Mouse (Mus musculus): Measurements from ENCODE around the gene Taf9b. TPM values are rescaled to one million over a fixed set of nuclear protein-coding genes. Genes with fewer than 3 reads are reported as not detected.
"Not testable (repeated sequence)": the region's sequence is repeated elsewhere in the genome, so short reads cannot be mapped to it uniquely, and the experiment has no call there.

Gene Taf9b
- polyA plus RNA-seq (2015; fragmentation: Nextera tagmentation; extraction: Ambion mirVana): 19.8 and 20.4 TPM in 2 replicates

- no peaks in the 10 kb centered on the region for H3K27me3 ChIP-seq
- no peaks in the 10 kb centered on the region for H3K9me3 ChIP-seq
- H3K4me1 ChIP-seq (replicated peaks): no peaks in the 10 kb centered on the region
- no peaks in the 10 kb centered on the region for H3K36me3 ChIP-seq
- H3K4me2 ChIP-seq: peak within 1 kb of the TSS; percentile 54
- peak within 1 kb of the TSS; percentile 91 for H3K27ac ChIP-seq (replicated peaks)
- no peak for ATAC-seq (ENCODE audit: low read depth)
- WGBS: 93% methylated on average over 25 of the region's 25 CpGs
- H3K9ac ChIP-seq: peak within 1 kb of the TSS; percentile 81; the same call in 1 of the 2 replicates
- H3K4me3 ChIP-seq: peak within 1 kb of the TSS; percentile 56
Measured at GRCm38 (mm10) chrX:106221058-106221457, at the start of gene Taf9b. Gene Taf9b, minus strand, starts transcription at chrX:106221158.

GRCm38 (mm10) chrX:106255276-106255675 is 34.3 kb upstream of the Taf9b start, which contains the start of gene Fnd3c2:
Gene Fnd3c2, minus strand, starts transcription at chrX:106255376.
- no peak within 1 kb of the TSS for H3K27ac ChIP-seq (replicated peaks)
- no peak within 1 kb of the TSS for H3K4me2 ChIP-seq
- no peaks in the 10 kb centered on the region for H3K9me3 ChIP-seq
- no peak for ATAC-seq (ENCODE audit: low read depth)
- H3K9ac ChIP-seq: no peak within 1 kb of the TSS
- WGBS: 88% methylated on average over 4 of the region's 4 CpGs
- no peak within 1 kb of the TSS for H3K4me3 ChIP-seq
- no peaks in the 10 kb centered on the region for H3K4me1 ChIP-seq (replicated peaks)
- H3K36me3 ChIP-seq: no peaks in the 10 kb centered on the region
- H3K27me3 ChIP-seq: no peaks in the 10 kb centered on the region

GRCm38 (mm10) chrX:106219171-106220032 is 1.6 kb downstream of the Taf9b start:
- no peaks in the 10 kb centered on the region for H3K27me3 ChIP-seq
- H3K4me3 ChIP-seq: peak overlapping the region; percentile 56
- H3K9ac ChIP-seq: peak overlapping the region; percentile 81
- peak; percentile 96 for ATAC-seq (ENCODE audit: low read depth)
- H3K27ac ChIP-seq (replicated peaks): peak overlapping the region; percentile 91
- 22% methylated on average over 59 of the region's 60 CpGs for WGBS
- no peaks in the 10 kb centered on the region for H3K9me3 ChIP-seq
- H3K36me3 ChIP-seq: no peaks in the 10 kb centered on the region
- peak overlapping the region; percentile 54 for H3K4me2 ChIP-seq
- H3K4me1 ChIP-seq (replicated peaks): no peaks in the 10 kb centered on the region

GRCm38 (mm10) chrX:106209100-106209499 is 11.9 kb downstream of the Taf9b start:
- no peaks in the 10 kb centered on the region for H3K4me1 ChIP-seq (replicated peaks)
- no peaks in the 10 kb centered on the region for H3K36me3 ChIP-seq
- no peak overlapping the region for H3K9ac ChIP-seq
- no peaks in the 10 kb centered on the region for H3K9me3 ChIP-seq
- H3K4me3 ChIP-seq: no peak overlapping the region
- H3K27me3 ChIP-seq: no peaks in the 10 kb centered on the region
- no peak overlapping the region for H3K4me2 ChIP-seq
- 91% methylated on average over 2 of the region's 2 CpGs for WGBS
- H3K27ac ChIP-seq (replicated peaks): no peak overlapping the region
- ATAC-seq (ENCODE audit: low read depth): no peak

GRCm38 (mm10) chrX:106198904-106199303 is 22.1 kb downstream of the Taf9b start:
- H3K27ac ChIP-seq (replicated peaks): no peak overlapping the region
- ATAC-seq (ENCODE audit: low read depth): no peak
- no peak overlapping the region for H3K9ac ChIP-seq
- peaks cover 71% of the 10 kb centered on the region for H3K36me3 ChIP-seq
- no peak overlapping the region for H3K4me3 ChIP-seq
- no peaks in the 10 kb centered on the region for H3K27me3 ChIP-seq
- 90% methylated on average over 5 of the region's 5 CpGs for WGBS
- no peaks in the 10 kb centered on the region for H3K9me3 ChIP-seq
- H3K4me1 ChIP-seq (replicated peaks): no peaks in the 10 kb centered on the region
- H3K4me2 ChIP-seq: no peak overlapping the region

- H3K4me3 ChIP-seq: no peak overlapping the region
- ATAC-seq (ENCODE audit: low read depth): no peak
- H3K36me3 ChIP-seq: peaks cover 67% of the 10 kb centered on the region
- no peak overlapping the region for H3K9ac ChIP-seq
- no peaks in the 10 kb centered on the region for H3K4me1 ChIP-seq (replicated peaks)
- H3K27ac ChIP-seq (replicated peaks): no peak overlapping the region
- WGBS: 71% methylated on average over 5 of the region's 5 CpGs
- no peaks in the 10 kb centered on the region for H3K9me3 ChIP-seq
- H3K27me3 ChIP-seq: no peaks in the 10 kb centered on the region
- H3K4me2 ChIP-seq: no peak overlapping the region
Measured at GRCm38 (mm10) chrX:106197308-106197707, 23.6 kb downstream of the Taf9b start.

- not testable (repeated sequence) for H3K27ac ChIP-seq (replicated peaks); H3K9me3 ChIP-seq; H3K4me3 ChIP-seq; ATAC-seq (ENCODE audit: low read depth); H3K9ac ChIP-seq; H3K4me2 ChIP-seq; H3K27me3 ChIP-seq; H3K4me1 ChIP-seq (replicated peaks)
- 90% methylated on average over 6 of the region's 6 CpGs for WGBS
- H3K36me3 ChIP-seq: peaks cover 43% of the 10 kb centered on the region
Measured at GRCm38 (mm10) chrX:106194361-106194760, 26.6 kb downstream of the Taf9b start.

GRCm38 (mm10) chrX:106190091-106190490 is 30.9 kb downstream of the Taf9b start:
- Histone ChIP-seq H3K4me2 (peak overlapping the region; percentile 70), H3K9me3 (no peaks in the 10 kb centered on the region), H3K27ac (replicated peaks) (no peak overlapping the region), H3K4me1 (replicated peaks) (peaks cover 33% of the 10 kb centered on the region), H3K27me3 (no peaks in the 10 kb centered on the region), H3K4me3 (no peak overlapping the region), H3K36me3 (peaks cover 7% of the 10 kb centered on the region), H3K9ac (no peak overlapping the region)
- 38% methylated on average over 4 of the region's 4 CpGs for WGBS
- ATAC-seq (ENCODE audit: low read depth): no peak

GRCm38 (mm10) chrX:106189356-106189755 is 31.6 kb downstream of the Taf9b start:
- H3K27me3 ChIP-seq: no peaks in the 10 kb centered on the region
- H3K9ac ChIP-seq: no peak overlapping the region
- peak overlapping the region; percentile 53; the same call in 1 of the 2 replicates for H3K4me3 ChIP-seq
- peaks cover 4% of the 10 kb centered on the region for H3K36me3 ChIP-seq
- peak overlapping the region; percentile 70 for H3K4me2 ChIP-seq
- 55% methylated on average over 5 of the region's 5 CpGs for WGBS
- H3K4me1 ChIP-seq (replicated peaks): peaks cover 33% of the 10 kb centered on the region
- no peak overlapping the region for H3K27ac ChIP-seq (replicated peaks)
- no peak for ATAC-seq (ENCODE audit: low read depth)
- H3K9me3 ChIP-seq: no peaks in the 10 kb centered on the region

GRCm38 (mm10) chrX:106187737-106188136 is 33.2 kb downstream of the Taf9b start:
- Histone ChIP-seq H3K27me3 (no peaks in the 10 kb centered on the region), H3K36me3 (no peaks in the 10 kb centered on the region), H3K4me2 (peak overlapping the region; percentile 70), H3K9me3 (no peaks in the 10 kb centered on the region), H3K9ac (peak overlapping the region; percentile 77), H3K27ac (replicated peaks) (peak overlapping the region; percentile 49; the same call in 1 of the 2 replicates), H3K4me3 (peak overlapping the region; percentile 53), H3K4me1 (replicated peaks) (peaks cover 33% of the 10 kb centered on the region)
- 22% methylated on average over 12 of the region's 12 CpGs for WGBS
- ATAC-seq (ENCODE audit: low read depth): no peak

- Histone ChIP-seq H3K4me3 (peak within 1 kb of the TSS; percentile 53), H3K9ac (peak within 1 kb of the TSS; percentile 77), H3K36me3 (no peaks in the 10 kb centered on the region), H3K4me1 (replicated peaks) (peaks cover 33% of the 10 kb centered on the region), H3K4me2 (peak within 1 kb of the TSS; percentile 70), H3K9me3 (no peaks in the 10 kb centered on the region), H3K27ac (replicated peaks) (peak within 1 kb of the TSS; percentile 92), H3K27me3 (no peaks in the 10 kb centered on the region)
- ATAC-seq (ENCODE audit: low read depth): peak; percentile 98
- WGBS: 16% methylated on average over 55 of the region's 55 CpGs
Measured at GRCm38 (mm10) chrX:106186713-106187649, 34.0 kb downstream of the Taf9b start, which contains the start of gene Pgk1. Gene Pgk1, plus strand, starts transcription at chrX:106187100.

GRCm38 (mm10) chrX:106185706-106186105 is 35.3 kb downstream of the Taf9b start:
- Histone ChIP-seq H3K27me3 (no peaks in the 10 kb centered on the region), H3K4me2 (peak overlapping the region; percentile 47), H3K27ac (replicated peaks) (peak overlapping the region; percentile 92), H3K4me1 (replicated peaks) (peaks cover 33% of the 10 kb centered on the region), H3K36me3 (no peaks in the 10 kb centered on the region), H3K4me3 (no peak overlapping the region), H3K9me3 (no peaks in the 10 kb centered on the region), H3K9ac (no peak overlapping the region)
- ATAC-seq (ENCODE audit: low read depth): no peak
- 29% methylated on average over 5 of the region's 5 CpGs for WGBS
